Mouse (Mus musculus) heart, postnatal 0 days (tissue): ENCODE results near the gene Galnt7. TPM values are rescaled to one million over a fixed set of nuclear protein-coding genes. Genes with fewer than 3 reads are reported as not detected.

Experiments
- ATAC-seq: fragments of 200-750 bp; cut with Nextera tagmentation; 2 replicates; pipeline ENCODE4 v1.8.0; 2017; ENCODE audit warnings: low read depth, moderate number of reproducible peaks, moderate library complexity; ENCODE audit not compliant: insufficient read depth
- DNase-seq: peaks from one replicate; pipeline ENCODE4 v3.0.0-alpha.2; 2016; ENCODE audit warnings: low spot score
- H3K27ac ChIP-seq: fragments of 300-500 bp; sonication (generic); 2 replicates; pipeline ENCODE4 v1.5.1; 2014; ENCODE audit warnings: low read depth, mild to moderate bottlenecking
- H3K27me3 ChIP-seq: fragments of 300-500 bp; sonication (generic); 2 replicates; pipeline ENCODE4 v1.6.1; 2014; ENCODE audit warnings: low read length, mixed read lengths; ENCODE audit not compliant: control insufficient read depth, insufficient read depth
- H3K36me3 ChIP-seq: fragments of 300-500 bp; sonication (generic); replicated peaks from 2 replicates; pipeline ENCODE4 v1.6.1; 2014; ENCODE audit warnings: low read length, mixed read lengths; ENCODE audit not compliant: control insufficient read depth, insufficient read depth
- H3K4me1 ChIP-seq: fragments of 300-500 bp; sonication (generic); 2 replicates; pipeline ENCODE4 v1.6.1; 2014; ENCODE audit warnings: antibody characterized with exemption; ENCODE audit not compliant: control insufficient read depth, insufficient read depth
- H3K4me2 ChIP-seq: fragments of 300-500 bp; sonication (generic); 2 replicates; pipeline ENCODE4 v1.6.1; 2014; ENCODE audit warnings: low read depth, mild to moderate bottlenecking, low read length, moderate library complexity
- H3K4me3 ChIP-seq: fragments of 300-500 bp; sonication (generic); 2 replicates; pipeline ENCODE4 v1.5.1; 2014; ENCODE audit warnings: low read depth, low read length
- H3K9ac ChIP-seq: fragments of 300-500 bp; sonication (generic); replicated peaks from 2 replicates; pipeline ENCODE4 v1.6.1; 2014; ENCODE audit warnings: low read depth, low read length, mixed read lengths
- H3K9me3 ChIP-seq: fragments of 300-500 bp; sonication (generic); replicated peaks from 2 replicates; pipeline ENCODE4 v1.6.1; 2016; ENCODE audit warnings: low read length; ENCODE audit not compliant: control insufficient read depth
- CTCF ChIP-seq: IDR thresholded peaks from 2 replicates; pipeline ENCODE4 v1.5.1; 2016; ENCODE audit warnings: antibody characterized with exemption, control low read depth, low read depth
- EP300 ChIP-seq: IDR thresholded peaks from 2 replicates; pipeline ENCODE4 v1.6.1; 2016; ENCODE audit warnings: antibody characterized with exemption, low read depth
- WGBS: fragments of 180-500 bp; shearing (Covaris S2); extraction: QIAGEN DNeasy Blood & Tissue Kit; methylation state at CpG from one replicate; pipeline ENCODE4 v1.1.7; 2014; 5-methylcytosine and 5-hydroxymethylcytosine counted together
- polyA plus RNA-seq: library from polyadenylated mRNA; unstranded; fragments of >200 nt; fragmentation: Nextera tagmentation; extraction: Ambion mirVana; gene quantifications from 2 replicates; pipeline ENCODE4 v1.2.1, GENCODE M21; 2015
- total RNA-seq: library from RNA; depleted of rRNA; stranded (reverse); fragments of >200 nt; gene quantifications from 2 replicates; pipeline ENCODE4 v1.2.3, GENCODE M21; 2014; ENCODE audit warnings: low replicate concordance

The Galnt7 gene
- total and polyA plus RNA-seq, 2 experiments from 2014 or later = 3.5 to 7.2 TPM

- H3K36me3 ChIP-seq = no peaks in the 10 kb centered on the region
- ATAC-seq (no peak), DNase-seq (no peak)
- WGBS = 97% methylated on average over 1 of the region's 1 CpGs
- TF ChIP-seq EP300 (no peak), CTCF (no peak)
- H3K9ac ChIP-seq = no peak overlapping the region
- no peak overlapping the region for H3K4me3 ChIP-seq
- H3K27ac ChIP-seq = peak overlapping the region; percentile 91
- H3K27me3 ChIP-seq = no peaks in the 10 kb centered on the region
- no peak overlapping the region for H3K4me2 ChIP-seq
- 0 out of 2 replicates have a peak, but pooled peaks cover 9% of the 10 kb centered on the region for H3K4me1 ChIP-seq
- no peaks in the 10 kb centered on the region for H3K9me3 ChIP-seq
Observed at GRCm38 (mm10) chr8:57489366-57489765, 163.5 kb downstream of the Galnt7 start.

GRCm38 (mm10) chr8:57488312-57488765 lies 164.5 kb downstream of the Galnt7 start:
- DNase-seq = peak; percentile 79
- H3K4me3 ChIP-seq = peak overlapping the region; percentile 93
- ATAC-seq = peak; percentile 64
- WGBS = under 1% methylated on average over 25 of the region's 25 CpGs
- peak overlapping the region; percentile 83 for H3K9ac ChIP-seq
- TF ChIP-seq CTCF (no peak; the same call in 1 of the 2 replicates), EP300 (no peak)
- H3K36me3 ChIP-seq = peaks cover 3% of the 10 kb centered on the region
- H3K27ac ChIP-seq = peak overlapping the region; percentile 91
- no peaks in the 10 kb centered on the region for H3K9me3 ChIP-seq
- H3K27me3 ChIP-seq = no peaks in the 10 kb centered on the region
- peak overlapping the region; percentile 94 for H3K4me2 ChIP-seq
- 0 out of 2 replicates have a peak, but pooled peaks cover 9% of the 10 kb centered on the region for H3K4me1 ChIP-seq

DNA sequence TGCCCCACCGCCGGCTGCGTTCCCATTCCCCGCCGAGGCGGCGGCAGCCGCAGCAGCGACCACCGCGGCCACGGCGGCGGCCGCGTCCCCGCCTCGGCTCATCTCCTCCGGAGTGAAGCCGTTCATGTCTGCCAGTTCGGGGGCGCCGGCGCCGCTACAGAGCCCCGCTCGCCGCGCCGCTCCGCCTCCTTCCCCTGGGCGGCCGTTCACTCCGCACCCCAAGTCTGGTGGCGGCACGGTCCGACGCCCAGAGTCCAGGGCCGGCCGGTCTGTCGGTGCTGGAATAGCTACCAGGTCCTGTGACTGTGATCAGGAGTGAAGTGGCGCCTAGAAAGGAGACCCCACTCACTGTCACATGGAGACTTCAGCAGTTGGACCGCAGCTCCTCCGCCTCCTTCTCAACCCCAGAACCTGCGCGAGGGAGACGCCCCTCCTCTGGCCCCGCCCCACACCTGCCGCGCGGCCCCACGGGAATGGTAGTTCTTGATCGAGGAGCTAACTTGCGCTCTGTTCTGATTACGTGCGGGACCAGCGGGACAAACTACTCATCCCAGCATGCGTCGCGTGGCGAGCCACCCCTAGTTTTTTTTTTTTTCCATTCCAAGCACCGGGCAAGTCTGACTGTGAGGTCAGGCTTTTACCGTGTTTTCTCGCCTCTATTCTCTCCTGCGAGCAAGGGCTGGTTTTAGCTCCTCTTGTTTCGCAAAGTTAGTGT lies 165.2 kb downstream of the Galnt7 start, which contains the start of gene Sap30:
TSS of gene Sap30 (minus strand) at position 420 of the 715 bp plus-strand sequence.
- Histone ChIP-seq H3K4me3 (peak within 1 kb of the TSS; percentile 93), H3K4me1 (0 out of 2 replicates have a peak, but pooled peaks cover 9% of the 10 kb centered on the region), H3K9ac (peak within 1 kb of the TSS; percentile 85), H3K36me3 (peaks cover 8% of the 10 kb centered on the region), H3K27me3 (no peaks in the 10 kb centered on the region), H3K4me2 (peak within 1 kb of the TSS; percentile 94), H3K27ac (peak within 1 kb of the TSS; percentile 91), H3K9me3 (no peaks in the 10 kb centered on the region)
- ATAC-seq (peak; percentile 96), DNase-seq (peak; percentile 98)
- WGBS = under 1% methylated on average over 61 of the region's 66 CpGs
- TF ChIP-seq EP300 = 0 out of 2 replicates have a peak, but pooled peaks have one; percentile 36
- no peak for TF ChIP-seq CTCF

- TF ChIP-seq CTCF (no peak), EP300 (no peak)
- ATAC-seq (peak; percentile 21), DNase-seq (peak; percentile 49)
- Histone ChIP-seq H3K4me2 (peak overlapping the region; percentile 94), H3K4me1 (0 out of 2 replicates have a peak, but pooled peaks cover 9% of the 10 kb centered on the region), H3K27me3 (no peaks in the 10 kb centered on the region), H3K27ac (peak overlapping the region; percentile 91), H3K4me3 (peak overlapping the region; percentile 93), H3K9ac (peak overlapping the region; percentile 85), H3K36me3 (peaks cover 15% of the 10 kb centered on the region), H3K9me3 (no peaks in the 10 kb centered on the region)
- WGBS = under 1% methylated on average over 54 of the region's 54 CpGs
Observed at GRCm38 (mm10) chr8:57486491-57487440, 166.1 kb downstream of the Galnt7 start.

GRCm38 (mm10) chr8:57480606-57481005 lies 172.2 kb downstream of the Galnt7 start:
- TF ChIP-seq EP300 (no peak), CTCF (no peak)
- 82% methylated on average over 4 of the region's 4 CpGs for WGBS
- H3K27me3 ChIP-seq = no peaks in the 10 kb centered on the region
- no peak overlapping the region for H3K27ac ChIP-seq
- no peak overlapping the region for H3K4me3 ChIP-seq
- peaks cover 20% of the 10 kb centered on the region for H3K36me3 ChIP-seq
- H3K9ac ChIP-seq = no peak overlapping the region
- H3K4me2 ChIP-seq = no peak overlapping the region
- H3K4me1 ChIP-seq = 0 out of 2 replicates have a peak, but pooled peaks cover 18% of the 10 kb centered on the region
- ATAC-seq = no peak
- DNase-seq = no peak
- no peaks in the 10 kb centered on the region for H3K9me3 ChIP-seq
